Mouse (Mus musculus): ENCODE results near the gene Paxip1.
A peak's percentile ranks its signal among the peaks of the same experiment; 100 is the strongest.

Paxip1 gene

GRCm38 (mm10) chr5:27719311-27719710 is 72.2 kb downstream of the Paxip1 start:
- no peak for DNase-seq

GRCm38 (mm10) chr5:27717301-27717700 is 74.2 kb downstream of the Paxip1 start:
- no peak for DNase-seq

- no peak for DNase-seq
Observed at GRCm38 (mm10) chr5:27716026-27716425, 75.5 kb downstream of the Paxip1 start.

GRCm38 (mm10) chr5:27714356-27714755 is 77.1 kb downstream of the Paxip1 start:
- no peak for DNase-seq

- DNase-seq, result no peak
Observed at GRCm38 (mm10) chr5:27711461-27712192, 79.9 kb downstream of the Paxip1 start.

GRCm38 (mm10) chr5:27708209-27708608 is 83.3 kb downstream of the Paxip1 start:
- DNase-seq, result peak; percentile 40 to 48

- DNase-seq, result no peak
Observed at GRCm38 (mm10) chr5:27707283-27707682, 84.2 kb downstream of the Paxip1 start.

- peak in 1 of 2 experiments; percentile 1 for DNase-seq
Observed at GRCm38 (mm10) chr5:27706551-27706950, 84.9 kb downstream of the Paxip1 start.

- DNase-seq, result no peak
Observed at GRCm38 (mm10) chr5:27705020-27705419, 86.5 kb downstream of the Paxip1 start.

GRCm38 (mm10) chr5:27702482-27702881 is 89.0 kb downstream of the Paxip1 start:
- no peak for DNase-seq

Measured in lung, adult 18-20 months (tissue).